Mouse (Mus musculus) fibroblast of lung, adult 2 months (primary cell): ENCODE measurements around the gene Myom1.

Experiments used
- DNase-seq: peaks from one replicate; pipeline ENCODE4 v3.0.0-alpha.2; 2011; ENCODE audit warnings: low read depth

Gene Myom1

GRCm38 (mm10) chr17:71136384-71137333 lies 134.2 kb downstream of the Myom1 start:
- DNase-seq = no peak

GRCm38 (mm10) chr17:71137334-71137721 lies 134.9 kb downstream of the Myom1 start:
- DNase-seq = no peak

GRCm38 (mm10) chr17:71142068-71142467 lies 139.6 kb downstream of the Myom1 start:
- peak; percentile 21 for DNase-seq

GRCm38 (mm10) chr17:71143155-71143554 lies 140.7 kb downstream of the Myom1 start:
- no peak for DNase-seq

- no peak for DNase-seq
Measured at GRCm38 (mm10) chr17:71144322-71145116, 142.1 kb downstream of the Myom1 start.

GRCm38 (mm10) chr17:71145248-71145961 lies 143.0 kb downstream of the Myom1 start:
- DNase-seq = no peak

GRCm38 (mm10) chr17:71153356-71153755 lies 150.9 kb downstream of the Myom1 start:
- no peak for DNase-seq

- no peak for DNase-seq
Measured at GRCm38 (mm10) chr17:71155271-71155670, 152.8 kb downstream of the Myom1 start.

- peak; percentile 58 for DNase-seq
Measured at GRCm38 (mm10) chr17:71159152-71159567, 156.7 kb downstream of the Myom1 start.

GRCm38 (mm10) chr17:71159720-71160119 lies 157.3 kb downstream of the Myom1 start:
- DNase-seq = no peak

- DNase-seq = no peak
Measured at GRCm38 (mm10) chr17:71160244-71160995, 158.0 kb downstream of the Myom1 start.

- peak; percentile 72 for DNase-seq
Measured at GRCm38 (mm10) chr17:71164991-71165390, 162.6 kb downstream of the Myom1 start.

- no peak for DNase-seq
Measured at GRCm38 (mm10) chr17:71168205-71168815, 165.9 kb downstream of the Myom1 start.

GRCm38 (mm10) chr17:71168846-71169245 lies 166.4 kb downstream of the Myom1 start:
- DNase-seq = no peak

GRCm38 (mm10) chr17:71169639-71170038 lies 167.2 kb downstream of the Myom1 start:
- no peak for DNase-seq

GRCm38 (mm10) chr17:71171161-71171560 lies 168.7 kb downstream of the Myom1 start:
- no peak for DNase-seq
